Mouse (Mus musculus) intestine, embryonic 14.5 days (tissue): Measurements from ENCODE around the gene Rxfp4. TPM values are rescaled to one million over a fixed set of nuclear protein-coding genes. Genes with fewer than 3 reads are reported as not detected.

Source experiments
- ATAC-seq: fragments of 200-750 bp; cut with Nextera tagmentation; replicated peaks from 2 replicates; pipeline ENCODE4 v1.8.0; 2017; ENCODE audit warnings: low read depth, moderate number of reproducible peaks, moderate TSS enrichment, moderate library complexity; ENCODE audit not compliant: low FRiP score, low TSS enrichment
- DNase-seq: peaks from one replicate; pipeline ENCODE4 v3.0.0-alpha.2; 2018; ENCODE audit warnings: low spot score
- H3K27ac ChIP-seq: fragments of 300-500 bp; sonication (generic); 2 replicates; pipeline ENCODE4 v1.5.1; 2014; ENCODE audit warnings: low read depth, mild to moderate bottlenecking, control low read depth
- H3K27me3 ChIP-seq: fragments of 300-500 bp; sonication (generic); replicated peaks from 2 replicates; pipeline ENCODE4 v1.6.1; 2014; ENCODE audit warnings: low read length, control low read depth; ENCODE audit not compliant: control insufficient read depth, insufficient read depth
- H3K36me3 ChIP-seq: fragments of 300-500 bp; sonication (generic); 2 replicates; pipeline ENCODE4 v1.6.1; 2014; ENCODE audit warnings: low read length, control low read depth; ENCODE audit not compliant: control insufficient read depth, insufficient read depth
- H3K4me1 ChIP-seq: fragments of 300-500 bp; sonication (generic); replicated peaks from 2 replicates; pipeline ENCODE4 v1.6.1; 2014; ENCODE audit warnings: low read length, control low read depth, mixed read lengths; ENCODE audit not compliant: control insufficient read depth, insufficient read depth
- H3K4me2 ChIP-seq: fragments of 300-500 bp; sonication (generic); 2 replicates; pipeline ENCODE4 v1.6.1; 2014; ENCODE audit warnings: low read length
- H3K4me3 ChIP-seq: fragments of 300-500 bp; sonication (generic); 2 replicates; pipeline ENCODE4 v1.5.1; 2014; ENCODE audit warnings: low read depth, low read length, control low read depth, mixed read lengths
- H3K9ac ChIP-seq: fragments of 300-500 bp; sonication (generic); 2 replicates; pipeline ENCODE4 v1.6.1; 2014; ENCODE audit warnings: mild to moderate bottlenecking, low read length
- H3K9me3 ChIP-seq: fragments of 300-500 bp; sonication (generic); 2 replicates; pipeline ENCODE4 v1.6.1; 2016; ENCODE audit warnings: low read length, control low read depth; ENCODE audit not compliant: control insufficient read depth
- WGBS: fragments of 180-500 bp; shearing (Covaris S2); extraction: QIAGEN DNeasy Blood & Tissue Kit; methylation state at CpG from one replicate; pipeline ENCODE4 v1.1.7; 2014; 5-methylcytosine and 5-hydroxymethylcytosine counted together
- polyA plus RNA-seq: library from polyadenylated mRNA; unstranded; fragments of >200 nt; fragmentation: Nextera tagmentation; extraction: Ambion mirVana; gene quantifications from 2 replicates; pipeline ENCODE4 v1.2.1, GENCODE M21; 2014

Gene Rxfp4
- polyA plus RNA-seq, 1 experiment from 2014 or later: not detected

DNA sequence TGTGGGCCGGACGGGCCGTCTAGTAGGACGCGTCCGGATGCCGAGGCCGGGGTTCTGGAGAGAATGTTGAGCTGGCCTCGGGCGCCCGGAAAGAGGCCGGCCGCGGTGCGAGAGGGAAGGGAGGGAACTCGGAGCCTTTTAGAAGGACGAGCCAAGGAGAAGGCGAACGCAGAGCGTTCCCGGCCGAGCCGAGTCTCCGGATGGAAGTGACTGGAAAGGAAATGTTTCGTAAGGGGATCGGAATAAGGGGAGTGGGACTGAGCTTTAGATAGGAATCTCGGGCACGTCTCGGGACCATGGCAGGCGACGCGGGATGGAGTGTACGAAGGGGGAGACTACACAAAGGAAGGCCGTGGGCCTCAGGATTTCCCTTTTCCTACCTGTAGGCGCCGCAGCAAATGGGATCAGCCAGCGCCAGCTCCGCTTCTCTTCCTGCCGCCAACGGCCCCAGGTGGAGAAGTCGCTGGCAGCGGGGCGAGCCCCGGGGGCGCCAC lies 33.1 kb upstream of the Rxfp4 start:
- Histone ChIP-seq H3K36me3 (peaks cover 37% of the 10 kb centered on the region), H3K9ac (peak overlapping the region; percentile 97), H3K27me3 (no peaks in the 10 kb centered on the region), H3K4me1 (peaks cover 6% of the 10 kb centered on the region), H3K4me2 (peak overlapping the region; percentile 80), H3K27ac (peak overlapping the region; percentile 97), H3K4me3 (peak overlapping the region; percentile 98), H3K9me3 (no peaks in the 10 kb centered on the region)
- no peak for DNase-seq
- ATAC-seq: peak; percentile 69
- WGBS: under 1% methylated on average over 45 of the region's 45 CpGs

DNA sequence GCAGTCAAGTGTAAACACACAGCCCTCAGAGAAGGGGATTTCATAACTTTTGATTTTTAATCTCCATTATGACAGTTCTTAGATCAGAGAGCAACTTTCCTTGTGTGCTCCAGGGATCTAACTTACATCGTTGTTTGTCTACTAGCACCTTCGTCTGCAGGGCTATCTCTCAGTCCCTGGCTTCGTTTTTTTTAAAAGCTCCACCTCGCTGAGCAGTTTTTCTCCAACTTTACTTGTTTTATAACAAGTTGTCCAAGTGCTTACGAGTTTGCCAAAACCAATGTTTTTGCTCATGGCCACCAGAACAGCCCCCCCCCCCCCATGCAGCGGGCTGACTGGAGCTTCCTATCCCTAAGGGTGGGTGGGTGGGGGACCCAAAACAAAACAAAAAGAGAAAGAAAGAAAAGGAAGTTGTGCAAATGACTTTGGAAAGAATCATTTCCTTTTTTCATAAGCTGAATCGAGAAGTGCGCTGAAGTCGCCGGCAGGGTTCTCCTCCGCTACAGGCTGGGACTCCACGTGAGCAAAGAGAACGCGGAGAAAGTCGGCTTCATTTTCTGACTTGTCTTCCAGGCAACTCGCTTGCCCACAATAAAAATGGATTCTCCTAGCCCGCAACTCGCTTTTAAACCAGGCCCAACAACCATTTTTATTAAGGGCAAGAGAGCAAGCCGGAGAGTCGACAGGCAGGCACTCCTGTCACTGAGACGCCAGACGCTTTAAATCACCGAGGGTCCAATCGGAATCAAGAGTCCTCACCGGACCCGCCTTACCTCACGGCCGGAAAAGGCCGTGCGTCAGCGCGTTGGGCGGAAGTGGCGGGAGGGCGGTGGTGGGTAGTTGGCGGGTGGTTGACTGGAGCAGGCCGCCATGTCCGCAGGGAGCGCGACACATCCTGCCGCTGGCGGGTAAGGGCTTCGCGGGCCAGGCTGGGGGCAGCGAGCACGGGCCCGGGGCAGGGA lies 32.3 kb upstream of the Rxfp4 start, which contains the start of gene Khdc4:
TSS of gene Khdc4 (plus strand) at position 824 of the 962 bp plus-strand sequence.
- peak; percentile 97 for ATAC-seq
- WGBS: under 1% methylated on average over 47 of the region's 47 CpGs
- peak within 1 kb of the TSS; percentile 98 for H3K4me3 ChIP-seq
- H3K4me1 ChIP-seq: peaks cover 6% of the 10 kb centered on the region
- H3K4me2 ChIP-seq: peak within 1 kb of the TSS; percentile 80
- H3K9me3 ChIP-seq: no peaks in the 10 kb centered on the region
- DNase-seq: peak; percentile 96
- peak within 1 kb of the TSS; percentile 97 for H3K9ac ChIP-seq
- no peaks in the 10 kb centered on the region for H3K27me3 ChIP-seq
- peak within 1 kb of the TSS; percentile 97 for H3K27ac ChIP-seq
- H3K36me3 ChIP-seq: peaks cover 29% of the 10 kb centered on the region

DNA sequence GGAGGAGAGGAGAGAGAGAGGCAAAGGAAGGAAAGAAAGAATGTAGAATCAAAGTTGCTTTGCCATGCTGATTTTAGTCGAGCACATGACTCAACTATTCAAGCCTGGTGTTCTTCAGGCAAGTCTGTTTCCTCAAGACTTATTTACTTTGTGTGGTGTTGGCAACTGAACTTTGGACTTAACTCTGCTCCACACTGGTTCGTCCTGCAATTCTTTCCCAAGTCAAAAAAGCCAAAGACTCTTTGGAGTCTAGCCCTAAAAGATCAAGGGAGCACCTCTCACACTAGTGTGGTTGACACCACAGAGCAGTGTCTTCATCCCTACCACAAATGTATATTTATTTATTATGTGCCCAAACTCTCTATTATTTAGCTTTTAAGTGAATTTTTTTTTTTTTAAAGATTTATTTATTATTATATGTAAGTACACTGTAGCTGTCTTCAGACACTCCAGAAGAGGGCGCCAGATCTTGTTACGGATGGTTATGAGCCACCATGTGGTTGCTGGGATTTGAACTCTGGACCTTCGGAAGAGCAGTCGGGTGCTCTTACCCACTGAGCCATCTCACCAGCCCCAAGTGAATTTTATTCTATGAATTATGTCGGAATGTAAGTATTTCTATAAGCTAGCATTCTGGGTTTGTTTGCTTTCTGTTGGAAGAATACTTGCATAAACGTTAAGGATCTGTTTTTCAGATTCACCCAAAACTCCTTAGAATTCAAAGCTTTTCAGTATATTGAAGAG lies 31.5 kb upstream of the Rxfp4 start:
- Histone ChIP-seq H3K4me1 (peaks cover 6% of the 10 kb centered on the region), H3K9me3 (no peaks in the 10 kb centered on the region), H3K4me2 (peak overlapping the region; percentile 68), H3K27ac (peak overlapping the region; percentile 97), H3K27me3 (no peaks in the 10 kb centered on the region), H3K9ac (peak overlapping the region; percentile 34), H3K36me3 (peaks cover 21% of the 10 kb centered on the region), H3K4me3 (peak overlapping the region; percentile 98)
- DNase-seq: no peak
- ATAC-seq: no peak
- WGBS: 59% methylated on average over 6 of the region's 8 CpGs

DNA sequence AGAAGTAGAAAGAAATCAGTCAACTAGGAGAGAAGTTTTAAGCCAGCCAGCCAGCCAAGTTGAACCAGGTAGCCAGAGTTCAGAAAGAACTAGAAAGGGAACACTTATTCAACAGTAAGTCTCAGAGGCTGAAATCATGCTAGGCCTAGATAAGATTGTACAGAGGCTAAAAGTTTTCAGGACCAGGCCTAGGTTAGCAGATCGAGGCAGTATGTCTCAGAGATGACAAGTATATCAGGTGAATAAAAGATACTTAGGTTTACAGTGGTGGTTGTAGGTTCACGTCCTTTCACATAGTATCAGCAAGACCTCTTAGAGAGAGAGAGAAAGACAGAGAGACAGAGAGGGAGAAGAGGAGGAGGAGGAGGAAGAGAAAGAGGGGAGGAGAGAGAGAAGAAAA lies 30.9 kb upstream of the Rxfp4 start:
- no peak for ATAC-seq
- H3K27me3 ChIP-seq: no peaks in the 10 kb centered on the region
- DNase-seq: no peak
- WGBS: 74% methylated on average over 2 of the region's 2 CpGs
- H3K4me3 ChIP-seq: no peak overlapping the region
- peaks cover 6% of the 10 kb centered on the region for H3K4me1 ChIP-seq
- H3K4me2 ChIP-seq: no peak overlapping the region
- peak overlapping the region; percentile 97; the same call in 1 of the 2 replicates for H3K27ac ChIP-seq
- no peak overlapping the region for H3K9ac ChIP-seq
- peaks cover 15% of the 10 kb centered on the region for H3K36me3 ChIP-seq
- no peaks in the 10 kb centered on the region for H3K9me3 ChIP-seq

DNA sequence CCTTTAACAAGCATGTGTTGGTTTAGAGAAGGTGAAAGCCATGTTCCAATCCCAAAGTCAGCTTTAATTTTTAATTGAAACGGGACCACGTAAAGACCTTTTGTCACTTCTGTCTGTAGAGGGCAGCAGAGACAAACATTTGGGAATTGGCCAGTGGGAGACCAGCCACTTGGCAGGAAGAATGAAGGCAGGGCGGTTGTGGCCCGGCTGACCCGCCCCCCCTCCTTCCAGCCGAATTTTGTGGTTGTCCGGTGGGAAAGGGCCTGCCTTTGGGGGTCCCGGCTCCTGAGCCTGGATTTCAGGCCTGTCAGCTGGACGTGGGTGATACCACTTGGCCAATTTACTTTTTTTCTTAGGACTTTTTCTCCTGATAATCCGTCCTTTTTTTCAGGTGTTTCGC lies 24.5 kb upstream of the Rxfp4 start:
- Histone ChIP-seq H3K27me3 (no peaks in the 10 kb centered on the region), H3K9me3 (no peaks in the 10 kb centered on the region), H3K36me3 (no peaks in the 10 kb centered on the region), H3K4me3 (peak overlapping the region; percentile 20), H3K9ac (peak overlapping the region; percentile 34; the same call in 1 of the 2 replicates), H3K4me1 (no peaks in the 10 kb centered on the region), H3K27ac (no peak overlapping the region), H3K4me2 (peak overlapping the region; percentile 55)
- DNase-seq: peak; percentile 83
- ATAC-seq: peak; percentile 68; the same call in 1 of the 2 replicates
- WGBS: 11% methylated on average over 11 of the region's 11 CpGs

DNA sequence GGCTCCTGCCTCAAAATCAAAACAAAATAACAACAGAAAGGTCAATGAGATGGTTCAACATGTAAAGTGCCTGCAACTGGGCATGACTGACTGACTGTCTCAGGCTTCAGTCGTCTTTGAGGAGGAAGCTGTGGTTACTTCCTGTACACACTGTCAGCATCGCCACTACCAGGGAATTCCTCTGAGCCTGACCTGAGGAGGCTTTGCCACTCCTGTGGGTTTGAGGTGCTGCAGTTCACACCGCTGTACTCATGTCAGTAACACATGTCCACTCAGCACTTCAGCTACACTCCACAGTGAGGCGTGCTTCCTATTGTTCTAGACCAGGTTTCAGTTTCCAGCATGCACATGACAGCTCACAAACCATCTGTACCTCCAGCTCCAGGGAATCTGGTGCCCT lies 11.2 kb upstream of the Rxfp4 start:
- WGBS: 81% methylated on average over 4 of the region's 4 CpGs
- no peak overlapping the region for H3K4me2 ChIP-seq
- no peak overlapping the region for H3K9ac ChIP-seq
- no peak overlapping the region for H3K27ac ChIP-seq
- H3K4me3 ChIP-seq: no peak overlapping the region
- ATAC-seq (no peak), DNase-seq (no peak)
- no peaks in the 10 kb centered on the region for H3K27me3 ChIP-seq
- H3K4me1 ChIP-seq: no peaks in the 10 kb centered on the region
- no peaks in the 10 kb centered on the region for H3K36me3 ChIP-seq
- no peaks in the 10 kb centered on the region for H3K9me3 ChIP-seq

DNA sequence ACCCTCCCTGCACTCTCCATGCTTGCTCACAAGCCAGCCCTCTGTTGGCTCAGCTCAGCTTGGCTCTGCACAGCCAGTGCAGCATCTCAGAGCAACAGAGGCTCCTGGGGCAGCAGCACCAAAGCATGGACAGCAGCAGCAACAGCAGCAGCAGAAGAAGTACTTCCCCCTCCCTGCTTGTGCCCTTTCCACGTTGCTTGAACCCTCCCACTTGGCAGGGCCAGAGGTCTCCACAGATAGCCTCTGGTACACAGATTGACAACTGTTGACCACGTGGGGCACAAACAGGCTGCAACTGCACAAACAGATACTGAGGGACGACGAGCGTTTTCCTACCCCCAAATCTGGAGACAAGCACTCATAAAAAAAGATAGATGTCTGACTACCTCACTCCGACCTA lies 6.9 kb upstream of the Rxfp4 start:
- no peak overlapping the region for H3K4me2 ChIP-seq
- H3K36me3 ChIP-seq: no peaks in the 10 kb centered on the region
- no peaks in the 10 kb centered on the region for H3K27me3 ChIP-seq
- H3K4me3 ChIP-seq: no peak overlapping the region
- WGBS: 29% methylated on average over 6 of the region's 6 CpGs
- H3K4me1 ChIP-seq: no peaks in the 10 kb centered on the region
- ATAC-seq (no peak), DNase-seq (no peak)
- H3K27ac ChIP-seq: no peak overlapping the region
- no peaks in the 10 kb centered on the region for H3K9me3 ChIP-seq
- no peak overlapping the region for H3K9ac ChIP-seq

DNA sequence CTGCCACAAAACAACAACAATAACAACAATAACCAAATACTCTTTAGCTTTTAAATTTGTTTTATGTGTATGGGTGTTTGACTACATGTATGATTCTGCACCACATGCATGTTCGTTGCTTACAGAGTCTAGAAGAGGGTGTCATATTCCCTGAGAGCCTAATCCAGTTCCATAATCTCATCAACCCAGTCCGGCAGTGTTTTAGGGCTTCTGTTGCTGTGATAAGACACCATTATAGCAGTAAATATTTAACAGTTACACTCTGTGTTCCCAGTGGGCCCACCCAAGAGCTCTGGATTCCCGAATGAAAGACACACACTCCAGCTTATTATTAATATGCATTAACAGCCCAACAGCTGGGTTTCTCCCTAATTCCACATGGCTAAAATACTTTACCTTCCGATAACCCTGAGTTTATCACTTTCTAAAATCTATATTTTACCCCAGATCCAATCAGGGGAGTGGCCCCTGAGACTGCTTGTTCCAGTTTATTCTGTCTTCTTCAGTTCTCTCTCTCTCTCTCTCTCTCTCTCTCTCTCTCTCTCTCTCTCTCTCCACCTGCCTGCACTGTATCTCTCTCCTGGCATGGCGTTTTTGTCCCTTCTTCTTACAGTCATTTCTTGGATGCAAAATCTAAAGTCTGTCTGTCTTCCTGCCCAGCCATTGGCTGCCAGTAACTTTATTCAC lies 5.6 kb upstream of the Rxfp4 start:
- H3K27ac ChIP-seq: no peak overlapping the region
- H3K4me3 ChIP-seq: no peak overlapping the region
- no peaks in the 10 kb centered on the region for H3K4me1 ChIP-seq
- H3K4me2 ChIP-seq: no peak overlapping the region
- H3K36me3 ChIP-seq: no peaks in the 10 kb centered on the region
- no peak overlapping the region for H3K9ac ChIP-seq
- no peaks in the 10 kb centered on the region for H3K27me3 ChIP-seq
- 51% methylated on average over 5 of the region's 5 CpGs for WGBS
- H3K9me3 ChIP-seq: no peaks in the 10 kb centered on the region
- no peak for DNase-seq
- no peak for ATAC-seq
